Mouse (Mus musculus): ENCODE measurements around the gene Vav2. TPM values are rescaled to one million over a fixed set of nuclear protein-coding genes. Genes with fewer than 3 reads are reported as not detected.

Vav2 gene
- polyA plus RNA-seq, 1 experiment from 2014 or later = 9.7 TPM

DNA sequence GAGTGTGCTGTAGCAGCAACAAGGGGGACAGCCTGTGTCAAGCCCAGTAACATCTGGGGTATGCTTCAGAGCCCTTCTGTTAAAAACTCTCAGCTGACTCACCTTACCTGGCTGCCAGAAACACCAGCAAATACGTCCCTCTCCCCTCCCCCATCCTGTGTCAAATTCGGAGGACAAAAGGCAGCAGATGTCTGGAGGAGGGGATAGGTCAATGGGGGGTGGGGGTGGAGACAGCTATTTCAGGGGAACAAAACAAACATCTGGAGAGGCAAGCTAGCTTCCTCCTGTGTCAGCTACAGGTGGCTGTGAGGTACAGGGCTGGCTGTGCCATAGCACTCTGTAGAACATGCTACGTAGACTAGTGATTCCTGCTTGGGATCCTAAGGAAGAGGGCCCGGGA is 49.0 kb downstream of the Vav2 start:
- Histone ChIP-seq H3K4me1 (peaks cover 46% of the 10 kb centered on the region), H3K36me3 (no peaks in the 10 kb centered on the region), H3K4me3 (no peak overlapping the region), H3K4me2 (no peak overlapping the region), H3K27me3 (no peaks in the 10 kb centered on the region), H3K9ac (no peak overlapping the region), H3K27ac (no peak overlapping the region), H3K9me3 (no peaks in the 10 kb centered on the region)
- no peak for ATAC-seq (ENCODE audit: borderline replicate concordance, extremely low read depth, low FRiP score, low TSS enrichment)
- 25% methylated on average over 4 of the region's 4 CpGs for WGBS

- Histone ChIP-seq H3K4me1 (peaks cover 42% of the 10 kb centered on the region), H3K27ac (no peak overlapping the region), H3K36me3 (no peaks in the 10 kb centered on the region), H3K4me2 (no peak overlapping the region), H3K9me3 (no peaks in the 10 kb centered on the region), H3K27me3 (no peaks in the 10 kb centered on the region), H3K9ac (no peak overlapping the region), H3K4me3 (no peak overlapping the region)
- no peak for ATAC-seq (ENCODE audit: borderline replicate concordance, extremely low read depth, low FRiP score, low TSS enrichment)
- 58% methylated on average over 8 of the region's 8 CpGs for WGBS
Observed at GRCm38 (mm10) chr2:27377164-27377563, 49.7 kb downstream of the Vav2 start.

DNA sequence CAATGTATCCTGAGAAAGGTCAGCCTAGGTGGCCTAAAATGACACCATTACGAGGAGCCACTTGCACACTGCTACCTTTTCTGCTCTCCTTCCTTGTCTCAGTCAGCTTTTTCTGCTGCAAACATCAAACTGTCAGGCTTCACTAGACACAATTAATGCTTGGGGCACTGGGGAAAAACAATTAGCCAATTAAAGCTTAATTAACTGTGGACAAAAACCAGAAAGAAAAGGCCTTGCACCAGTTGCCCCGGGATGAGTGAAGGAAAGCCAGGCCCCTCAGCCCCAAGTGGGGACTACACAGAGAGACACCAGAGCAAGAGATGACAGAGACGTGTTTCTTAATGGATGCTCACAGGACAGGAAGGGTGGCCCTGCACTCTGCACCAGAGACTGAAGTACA is 51.7 kb downstream of the Vav2 start:
- Histone ChIP-seq H3K4me2 (no peak overlapping the region), H3K27me3 (no peaks in the 10 kb centered on the region), H3K9ac (no peak overlapping the region), H3K4me1 (peaks cover 30% of the 10 kb centered on the region), H3K27ac (no peak overlapping the region), H3K4me3 (no peak overlapping the region), H3K9me3 (no peaks in the 10 kb centered on the region), H3K36me3 (no peaks in the 10 kb centered on the region)
- ATAC-seq (ENCODE audit: borderline replicate concordance, extremely low read depth, low FRiP score, low TSS enrichment) = no peak
- 44% methylated on average over 3 of the region's 3 CpGs for WGBS

DNA sequence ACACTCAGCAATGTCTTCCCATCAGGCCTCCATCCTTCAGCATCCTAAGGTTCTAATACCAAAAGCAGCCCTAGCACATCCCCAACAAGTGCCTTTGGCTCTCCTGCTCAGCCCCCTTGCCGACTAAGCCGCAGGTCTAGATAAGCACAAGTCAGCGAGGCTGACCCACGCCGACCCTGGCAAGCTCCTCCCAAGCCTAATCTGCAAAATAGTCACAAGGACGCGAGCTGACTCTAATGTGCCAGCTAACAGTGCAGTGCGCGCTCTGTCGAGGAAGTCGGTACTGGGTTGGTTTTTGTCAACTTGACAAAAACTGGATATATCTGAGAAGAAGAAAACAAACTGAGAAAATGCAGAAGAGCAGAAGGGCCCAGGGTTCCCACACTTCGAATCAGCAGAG is 53.5 kb downstream of the Vav2 start:
- H3K4me1 ChIP-seq = peaks cover 33% of the 10 kb centered on the region
- no peak for ATAC-seq (ENCODE audit: borderline replicate concordance, extremely low read depth, low FRiP score, low TSS enrichment)
- H3K9me3 ChIP-seq = no peaks in the 10 kb centered on the region
- no peaks in the 10 kb centered on the region for H3K36me3 ChIP-seq
- H3K27ac ChIP-seq = no peak overlapping the region
- no peak overlapping the region for H3K4me2 ChIP-seq
- no peak overlapping the region for H3K9ac ChIP-seq
- no peak overlapping the region for H3K4me3 ChIP-seq
- H3K27me3 ChIP-seq = no peaks in the 10 kb centered on the region
- WGBS = 28% methylated on average over 12 of the region's 12 CpGs

DNA sequence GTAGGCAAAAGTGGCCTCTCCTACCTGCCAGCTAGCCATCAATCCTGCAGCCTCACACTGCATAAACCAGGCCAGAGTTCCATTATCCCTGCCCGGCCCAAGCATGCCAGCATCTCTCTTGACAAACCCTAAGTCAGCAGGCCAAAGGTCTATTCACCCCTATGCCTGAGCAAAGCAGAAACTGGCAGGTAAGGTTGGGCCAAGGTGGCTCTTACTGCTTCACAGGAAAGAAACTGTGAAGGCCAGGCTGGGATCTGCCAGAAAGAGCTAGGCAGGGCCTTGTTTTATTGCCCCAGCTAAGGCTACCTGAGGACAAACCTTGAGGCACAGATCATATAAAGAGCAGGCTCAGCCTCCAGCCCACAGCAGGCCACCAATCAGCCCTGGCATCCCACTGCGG is 55.4 kb downstream of the Vav2 start:
- no peak overlapping the region for H3K4me3 ChIP-seq
- H3K36me3 ChIP-seq = no peaks in the 10 kb centered on the region
- no peak overlapping the region for H3K27ac ChIP-seq
- H3K27me3 ChIP-seq = no peaks in the 10 kb centered on the region
- H3K4me2 ChIP-seq = no peak overlapping the region
- no peak overlapping the region for H3K9ac ChIP-seq
- no peaks in the 10 kb centered on the region for H3K9me3 ChIP-seq
- H3K4me1 ChIP-seq = peaks cover 16% of the 10 kb centered on the region
- WGBS = 88% methylated on average over 2 of the region's 2 CpGs
- ATAC-seq (ENCODE audit: borderline replicate concordance, extremely low read depth, low FRiP score, low TSS enrichment) = no peak

GRCm38 (mm10) chr2:27368980-27369379 is 57.9 kb downstream of the Vav2 start:
- Histone ChIP-seq H3K9me3 (no peaks in the 10 kb centered on the region), H3K4me1 (peaks cover 11% of the 10 kb centered on the region; the same call in 1 of the 2 replicates), H3K36me3 (no peaks in the 10 kb centered on the region), H3K4me3 (no peak overlapping the region), H3K27ac (no peak overlapping the region), H3K4me2 (no peak overlapping the region), H3K9ac (no peak overlapping the region), H3K27me3 (no peaks in the 10 kb centered on the region)
- WGBS = 63% methylated on average over 8 of the region's 8 CpGs
- ATAC-seq (ENCODE audit: borderline replicate concordance, extremely low read depth, low FRiP score, low TSS enrichment) = no peak

- 65% methylated on average over 4 of the region's 4 CpGs for WGBS
- Histone ChIP-seq H3K27me3 (no peaks in the 10 kb centered on the region), H3K36me3 (no peaks in the 10 kb centered on the region), H3K9me3 (no peaks in the 10 kb centered on the region), H3K4me1 (peaks cover 8% of the 10 kb centered on the region; the same call in 1 of the 2 replicates), H3K9ac (no peak overlapping the region), H3K27ac (no peak overlapping the region), H3K4me3 (no peak overlapping the region), H3K4me2 (no peak overlapping the region)
- no peak for ATAC-seq (ENCODE audit: borderline replicate concordance, extremely low read depth, low FRiP score, low TSS enrichment)
Observed at GRCm38 (mm10) chr2:27365296-27365695, 61.5 kb downstream of the Vav2 start.

- no peak overlapping the region for H3K27ac ChIP-seq
- H3K9ac ChIP-seq = no peak overlapping the region
- H3K4me2 ChIP-seq = no peak overlapping the region
- no peaks in the 10 kb centered on the region for H3K36me3 ChIP-seq
- no peak for ATAC-seq (ENCODE audit: borderline replicate concordance, extremely low read depth, low FRiP score, low TSS enrichment)
- H3K4me3 ChIP-seq = no peak overlapping the region
- 27% methylated on average over 5 of the region's 5 CpGs for WGBS
- H3K9me3 ChIP-seq = no peaks in the 10 kb centered on the region
- H3K27me3 ChIP-seq = no peaks in the 10 kb centered on the region
- H3K4me1 ChIP-seq = no peaks in the 10 kb centered on the region
Observed at GRCm38 (mm10) chr2:27361786-27362185, 65.0 kb downstream of the Vav2 start.

- 69% methylated on average over 2 of the region's 2 CpGs for WGBS
- no peak overlapping the region for H3K4me3 ChIP-seq
- H3K4me1 ChIP-seq = no peaks in the 10 kb centered on the region
- no peak overlapping the region for H3K9ac ChIP-seq
- H3K4me2 ChIP-seq = no peak overlapping the region
- no peaks in the 10 kb centered on the region for H3K27me3 ChIP-seq
- no peaks in the 10 kb centered on the region for H3K9me3 ChIP-seq
- no peak for ATAC-seq (ENCODE audit: borderline replicate concordance, extremely low read depth, low FRiP score, low TSS enrichment)
- no peak overlapping the region for H3K27ac ChIP-seq
- no peaks in the 10 kb centered on the region for H3K36me3 ChIP-seq
Observed at GRCm38 (mm10) chr2:27358461-27358860, 68.4 kb downstream of the Vav2 start.

DNA sequence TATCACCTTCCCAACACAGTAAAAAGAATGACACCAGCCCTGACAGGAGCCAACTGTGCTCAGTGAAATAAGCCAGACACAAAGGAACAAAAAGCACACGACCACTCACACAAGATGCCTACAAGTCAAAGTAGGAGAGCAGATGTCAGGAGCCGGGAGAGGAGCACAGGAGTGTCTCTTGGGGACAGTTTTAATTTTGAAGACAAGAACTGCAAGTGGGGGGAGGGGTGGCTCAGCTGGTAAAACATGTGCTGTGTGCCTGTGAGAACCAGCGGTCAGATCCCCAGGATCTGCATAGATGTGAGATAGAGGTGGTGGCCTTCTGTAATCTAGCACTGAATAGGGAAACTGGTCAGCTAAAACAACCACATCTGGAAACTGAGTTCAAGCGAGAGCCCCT is 71.1 kb downstream of the Vav2 start:
- 59% methylated on average over 4 of the region's 4 CpGs for WGBS
- no peak for ATAC-seq (ENCODE audit: borderline replicate concordance, extremely low read depth, low FRiP score, low TSS enrichment)
- H3K27ac ChIP-seq = no peak overlapping the region
- no peak overlapping the region for H3K4me3 ChIP-seq
- H3K27me3 ChIP-seq = no peaks in the 10 kb centered on the region
- 0 out of 2 replicates have a peak, but pooled peaks cover 5% of the 10 kb centered on the region for H3K36me3 ChIP-seq
- no peak overlapping the region for H3K9ac ChIP-seq
- no peak overlapping the region for H3K4me2 ChIP-seq
- H3K4me1 ChIP-seq = no peaks in the 10 kb centered on the region
- no peaks in the 10 kb centered on the region for H3K9me3 ChIP-seq

DNA sequence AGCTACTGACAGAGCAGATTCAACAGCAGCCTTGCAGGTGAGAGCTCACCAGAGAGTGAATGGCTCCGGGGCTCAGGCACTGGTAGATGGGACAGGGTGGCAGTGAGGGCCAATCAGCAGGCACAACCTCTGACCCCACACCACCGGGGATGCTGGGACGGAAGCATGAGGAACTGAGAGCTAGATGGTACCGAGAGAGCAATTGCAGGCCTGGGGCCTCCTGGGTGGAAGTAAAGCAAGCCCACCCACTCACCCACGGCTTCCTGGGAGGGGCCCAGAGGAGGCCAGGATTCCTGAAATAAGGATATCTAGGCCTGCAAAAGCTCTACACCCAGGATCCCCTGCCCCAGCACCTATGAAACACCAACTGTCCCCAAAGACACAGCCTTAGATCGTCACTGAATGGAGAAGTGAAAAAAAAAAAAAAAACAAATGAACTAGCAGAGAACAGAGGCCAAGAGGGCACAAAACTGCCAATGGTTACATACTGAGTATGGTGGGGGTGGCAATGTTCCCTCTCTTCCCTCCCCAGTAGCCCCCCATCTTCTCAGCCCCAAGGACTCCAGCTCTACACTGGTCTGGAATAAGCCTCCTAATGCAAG is 72.1 kb downstream of the Vav2 start:
- WGBS = 64% methylated on average over 6 of the region's 6 CpGs
- H3K36me3 ChIP-seq = peaks cover 6% of the 10 kb centered on the region; the same call in 1 of the 2 replicates
- no peak overlapping the region for H3K4me3 ChIP-seq
- no peaks in the 10 kb centered on the region for H3K27me3 ChIP-seq
- no peak overlapping the region for H3K27ac ChIP-seq
- no peak for ATAC-seq (ENCODE audit: borderline replicate concordance, extremely low read depth, low FRiP score, low TSS enrichment)
- no peaks in the 10 kb centered on the region for H3K9me3 ChIP-seq
- H3K4me2 ChIP-seq = no peak overlapping the region
- H3K9ac ChIP-seq = no peak overlapping the region
- no peaks in the 10 kb centered on the region for H3K4me1 ChIP-seq

GRCm38 (mm10) chr2:27352720-27353119 is 74.1 kb downstream of the Vav2 start:
- Histone ChIP-seq H3K27me3 (no peaks in the 10 kb centered on the region), H3K27ac (no peak overlapping the region), H3K9ac (no peak overlapping the region), H3K4me1 (no peaks in the 10 kb centered on the region), H3K4me3 (no peak overlapping the region), H3K36me3 (peaks cover 10% of the 10 kb centered on the region; the same call in 1 of the 2 replicates), H3K9me3 (no peaks in the 10 kb centered on the region), H3K4me2 (no peak overlapping the region)
- ATAC-seq (ENCODE audit: borderline replicate concordance, extremely low read depth, low FRiP score, low TSS enrichment) = no peak
- 91% methylated on average over 8 of the region's 8 CpGs for WGBS

- no peak overlapping the region for H3K4me3 ChIP-seq
- no peak overlapping the region for H3K4me2 ChIP-seq
- no peak for ATAC-seq (ENCODE audit: borderline replicate concordance, extremely low read depth, low FRiP score, low TSS enrichment)
- no peak overlapping the region for H3K27ac ChIP-seq
- WGBS = 86% methylated on average over 5 of the region's 5 CpGs
- H3K9me3 ChIP-seq = no peaks in the 10 kb centered on the region
- no peak overlapping the region for H3K9ac ChIP-seq
- no peaks in the 10 kb centered on the region for H3K4me1 ChIP-seq
- peaks cover 10% of the 10 kb centered on the region; the same call in 1 of the 2 replicates for H3K36me3 ChIP-seq
- H3K27me3 ChIP-seq = no peaks in the 10 kb centered on the region
Observed at GRCm38 (mm10) chr2:27350371-27350770, 76.5 kb downstream of the Vav2 start.

Measured in lung, embryonic 15.5 days (tissue).